Mouse (Mus musculus): Measurements from ENCODE around the gene Zfp704.
A peak's percentile ranks its signal among the peaks of the same experiment; 100 is the strongest.

DNA sequence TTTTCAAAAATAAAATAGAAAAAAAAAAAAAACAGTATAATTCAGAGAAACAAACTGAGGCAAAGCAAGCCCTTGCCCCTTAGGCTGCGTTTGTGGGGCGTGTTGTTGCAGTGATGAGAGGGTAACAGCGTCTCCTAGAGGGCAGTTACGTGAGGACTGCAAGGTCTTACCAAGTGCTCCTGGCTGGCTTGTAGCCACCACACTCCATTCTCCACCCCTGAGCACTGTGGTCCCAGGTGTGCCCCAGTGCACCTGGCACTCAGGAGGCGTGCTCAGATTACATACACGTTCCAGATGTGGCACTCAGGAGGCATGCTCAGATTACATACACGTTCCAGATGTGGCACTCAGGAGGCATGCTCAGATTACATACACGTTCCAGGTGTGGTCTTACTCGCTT, 7.2 kb upstream of the Zfp704 start:
- TF ChIP-seq CTCF (conservative IDR thresholded peaks at IDR 0.05; ENCODE audit: low read length) (peak; percentile 44), POU5F1 (IDR thresholded peaks at IDR 0.05; ENCODE audit: borderline replicate concordance, low read length) (no peak), NANOG (IDR thresholded peaks at IDR 0.05; ENCODE audit: borderline replicate concordance, low read length) (no peak)
